Mouse (Mus musculus) neural tube, embryonic 11.5 days (tissue): ENCODE data around the gene Tcf7l1. TPM values are rescaled to one million over a fixed set of nuclear protein-coding genes. Genes with fewer than 3 reads are reported as not detected.

Experiments used
- ATAC-seq: fragments of 200-750 bp; cut with Nextera tagmentation; 2 replicates; pipeline ENCODE4 v1.8.0; 2017; ENCODE audit warnings: moderate number of reproducible peaks, mild to moderate bottlenecking, moderate TSS enrichment, moderate library complexity; ENCODE audit not compliant: insufficient read depth, low FRiP score, low TSS enrichment
- DNase-seq: peaks from one replicate; pipeline ENCODE4 v3.0.0-alpha.2; 2015; ENCODE audit warnings: low spot score
- H3K27ac ChIP-seq: fragments of 300-500 bp; sonication (generic); 2 replicates; pipeline ENCODE4 v1.5.1; 2014; ENCODE audit warnings: low read depth, mild to moderate bottlenecking, low read length
- H3K27me3 ChIP-seq: fragments of 300-500 bp; sonication (generic); 2 replicates; pipeline ENCODE4 v1.6.1; 2014; ENCODE audit warnings: mild to moderate bottlenecking, low read length, mixed read lengths; ENCODE audit not compliant: control insufficient read depth, insufficient read depth
- H3K36me3 ChIP-seq: fragments of 300-500 bp; sonication (generic); 2 replicates; pipeline ENCODE4 v1.6.1; 2014; ENCODE audit warnings: mild to moderate bottlenecking, low read length, moderate library complexity, mixed read lengths; ENCODE audit not compliant: control insufficient read depth, insufficient read depth
- H3K4me1 ChIP-seq: fragments of 300-500 bp; sonication (generic); 2 replicates; pipeline ENCODE4 v1.6.1; 2014; ENCODE audit warnings: low read length, mixed read lengths; ENCODE audit not compliant: control insufficient read depth, insufficient read depth
- H3K4me2 ChIP-seq: fragments of 300-500 bp; sonication (generic); 2 replicates; pipeline ENCODE4 v1.6.1; 2014; ENCODE audit warnings: low read depth, mild to moderate bottlenecking, moderate library complexity
- H3K4me3 ChIP-seq: fragments of 300-500 bp; sonication (generic); 2 replicates; pipeline ENCODE4 v1.5.1; 2014; ENCODE audit warnings: low read depth, low read length
- H3K9ac ChIP-seq: fragments of 300-500 bp; sonication (generic); 2 replicates; pipeline ENCODE4 v1.6.1; 2014; ENCODE audit warnings: mild to moderate bottlenecking, low read length
- H3K9me3 ChIP-seq: fragments of 300-500 bp; sonication (generic); 2 replicates; pipeline ENCODE4 v1.6.1; 2016; ENCODE audit warnings: low read length; ENCODE audit not compliant: control insufficient read depth
- WGBS: fragments of 180-500 bp; shearing (Covaris S2); extraction: QIAGEN DNeasy Blood & Tissue Kit; methylation state at CpG from one replicate; pipeline ENCODE4 v1.1.7; 2014; 5-methylcytosine and 5-hydroxymethylcytosine counted together
- polyA plus RNA-seq: library from polyadenylated mRNA; unstranded; fragments of >200 nt; fragmentation: Nextera tagmentation; extraction: Ambion mirVana; gene quantifications from 2 replicates; pipeline ENCODE4 v1.2.1, GENCODE M21; 2014

Tcf7l1 gene
- polyA plus RNA-seq, 1 experiment from 2014 or later, result 21.8 TPM

DNA sequence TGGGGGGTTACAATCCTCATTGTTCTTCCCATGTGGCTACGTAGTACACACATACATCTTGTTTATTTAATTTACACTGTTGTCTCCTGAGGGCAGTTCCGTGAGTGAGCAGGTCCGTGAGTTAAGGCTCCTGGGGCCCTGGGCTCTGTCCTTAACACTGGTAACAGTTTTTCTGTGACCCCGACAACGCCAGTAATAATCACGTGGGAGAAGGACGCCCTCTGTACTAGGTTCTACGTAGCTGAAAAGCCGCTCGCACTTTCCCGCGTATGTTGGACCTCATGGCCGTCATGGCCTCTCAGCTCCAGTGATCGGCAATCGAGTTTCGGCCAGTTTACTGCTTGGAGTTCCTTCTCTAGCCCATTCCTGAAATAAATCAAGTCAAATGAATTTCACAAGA is 6.4 kb upstream of the Tcf7l1 start:
- Histone ChIP-seq H3K27me3 (no peaks in the 10 kb centered on the region), H3K4me3 (no peak overlapping the region), H3K36me3 (no peaks in the 10 kb centered on the region), H3K4me2 (no peak overlapping the region), H3K27ac (no peak overlapping the region), H3K9me3 (no peaks in the 10 kb centered on the region), H3K4me1 (no peaks in the 10 kb centered on the region), H3K9ac (no peak overlapping the region)
- WGBS, result 44% methylated on average over 16 of the region's 16 CpGs
- no peak for DNase-seq
- no peak for ATAC-seq

DNA sequence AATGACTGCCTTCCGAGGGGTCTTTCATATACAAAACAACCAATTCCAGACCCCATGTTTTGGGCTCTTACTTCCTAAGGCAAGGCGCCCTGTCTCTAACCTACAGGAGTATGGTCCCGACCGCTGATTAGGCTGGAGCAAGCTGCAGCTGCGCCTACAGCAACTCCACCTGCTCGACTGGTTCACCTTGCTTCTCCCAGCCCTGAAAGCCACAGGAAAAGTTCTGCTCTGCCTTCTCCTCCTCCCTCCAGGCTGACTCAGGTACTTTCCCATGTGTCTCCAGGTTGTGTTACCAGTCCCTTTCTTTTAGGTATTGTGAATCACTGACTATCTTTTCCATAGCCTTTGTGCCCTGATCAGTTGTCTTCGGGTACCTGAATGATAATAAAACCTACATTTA is 5.8 kb upstream of the Tcf7l1 start:
- ATAC-seq (no peak), DNase-seq (no peak)
- H3K36me3 ChIP-seq, result no peaks in the 10 kb centered on the region
- no peak overlapping the region for H3K27ac ChIP-seq
- no peak overlapping the region for H3K4me3 ChIP-seq
- H3K9ac ChIP-seq, result no peak overlapping the region
- H3K4me1 ChIP-seq, result no peaks in the 10 kb centered on the region
- WGBS, result 36% methylated on average over 7 of the region's 7 CpGs
- H3K27me3 ChIP-seq, result no peaks in the 10 kb centered on the region
- no peak overlapping the region for H3K4me2 ChIP-seq
- H3K9me3 ChIP-seq, result no peaks in the 10 kb centered on the region

DNA sequence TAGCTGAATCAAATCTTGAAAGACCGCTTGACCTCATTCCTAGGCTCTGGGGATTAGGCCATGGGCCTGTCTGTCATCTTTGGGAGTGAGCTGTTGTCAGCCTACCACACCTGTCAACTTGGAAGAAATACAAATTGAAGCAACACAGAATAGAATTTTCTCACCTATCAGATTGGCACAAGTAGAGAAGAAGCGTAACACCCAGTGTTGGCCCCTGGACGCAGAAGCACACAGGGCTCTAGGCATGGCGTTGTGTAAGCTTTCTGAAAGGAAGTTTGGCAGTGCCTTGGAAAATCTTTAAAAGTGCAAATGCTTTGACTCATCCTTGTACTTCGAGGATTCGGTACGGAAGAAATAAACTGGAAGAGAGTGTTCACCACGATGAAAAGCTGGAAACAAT is 3.6 kb upstream of the Tcf7l1 start:
- H3K9me3 ChIP-seq, result no peaks in the 10 kb centered on the region

DNA sequence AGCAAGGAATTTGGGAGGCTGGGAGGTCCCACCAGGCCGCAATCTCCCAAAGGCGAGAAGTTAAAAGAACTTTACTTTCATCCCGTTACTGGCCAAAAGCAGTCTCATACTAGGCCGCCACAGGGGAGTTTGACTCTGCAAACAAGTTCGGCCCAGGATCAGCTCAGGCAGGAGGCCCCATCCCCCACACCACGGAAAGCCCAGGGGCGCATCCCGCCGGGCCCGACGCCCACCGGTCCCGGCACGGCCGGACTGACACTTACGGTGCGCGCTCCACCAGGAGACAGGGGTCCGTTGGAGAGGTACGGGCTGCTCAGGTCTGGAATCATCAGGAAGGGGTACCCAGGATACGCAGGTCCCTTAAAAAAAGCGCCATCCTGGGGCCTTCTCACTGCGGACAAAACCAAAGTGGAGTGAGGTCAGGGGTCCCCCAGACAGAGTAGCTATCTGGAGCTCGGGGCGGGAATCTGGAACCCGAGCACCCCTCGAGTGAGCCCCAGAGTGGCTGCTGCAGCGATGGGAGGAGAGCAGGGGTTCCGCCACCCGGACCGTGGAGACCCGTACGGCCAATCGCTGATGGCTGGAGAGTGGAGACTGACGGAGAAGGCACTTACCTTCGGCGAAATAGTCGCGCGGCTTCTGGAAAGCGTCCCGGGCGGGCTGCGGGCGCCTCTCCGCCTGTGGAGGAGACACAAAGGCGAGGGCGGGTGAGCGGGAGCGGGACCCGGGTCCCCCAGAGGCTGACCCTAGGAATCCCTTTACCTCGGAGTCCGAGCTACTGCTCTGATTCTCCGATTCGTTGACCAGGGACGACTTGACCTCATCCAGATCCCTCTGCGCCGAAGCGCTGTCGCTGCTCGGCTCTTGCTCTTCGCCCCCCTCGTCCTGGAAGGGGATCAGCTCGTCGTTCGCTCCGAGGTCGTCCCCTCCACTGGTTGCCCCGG is 834 bp downstream of the Tcf7l1 start:
- Histone ChIP-seq H3K4me3 (peak overlapping the region; percentile 84), H3K27me3 (no peaks in the 10 kb centered on the region), H3K27ac (peak overlapping the region; percentile 63; the same call in 1 of the 2 replicates), H3K4me2 (peak overlapping the region; percentile 86), H3K9me3 (no peaks in the 10 kb centered on the region), H3K36me3 (0 out of 2 replicates have a peak, but pooled peaks cover 3% of the 10 kb centered on the region), H3K4me1 (peaks cover 8% of the 10 kb centered on the region; the same call in 1 of the 2 replicates), H3K9ac (peak overlapping the region; percentile 77)
- DNase-seq (peak; percentile 67), ATAC-seq (peak; percentile 43)
- under 1% methylated on average over 69 of the region's 69 CpGs for WGBS

More for the DNA sequence above, 3.6 kb upstream of the Tcf7l1 start:
- DNase-seq (no peak), ATAC-seq (no peak)
- H3K27ac ChIP-seq, result no peak overlapping the region
- WGBS, result 91% methylated on average over 8 of the region's 8 CpGs
- no peaks in the 10 kb centered on the region for H3K27me3 ChIP-seq
- H3K4me1 ChIP-seq, result no peaks in the 10 kb centered on the region
- no peak overlapping the region for H3K9ac ChIP-seq
- H3K4me2 ChIP-seq, result no peak overlapping the region
- no peak overlapping the region for H3K4me3 ChIP-seq
- no peaks in the 10 kb centered on the region for H3K36me3 ChIP-seq

DNA sequence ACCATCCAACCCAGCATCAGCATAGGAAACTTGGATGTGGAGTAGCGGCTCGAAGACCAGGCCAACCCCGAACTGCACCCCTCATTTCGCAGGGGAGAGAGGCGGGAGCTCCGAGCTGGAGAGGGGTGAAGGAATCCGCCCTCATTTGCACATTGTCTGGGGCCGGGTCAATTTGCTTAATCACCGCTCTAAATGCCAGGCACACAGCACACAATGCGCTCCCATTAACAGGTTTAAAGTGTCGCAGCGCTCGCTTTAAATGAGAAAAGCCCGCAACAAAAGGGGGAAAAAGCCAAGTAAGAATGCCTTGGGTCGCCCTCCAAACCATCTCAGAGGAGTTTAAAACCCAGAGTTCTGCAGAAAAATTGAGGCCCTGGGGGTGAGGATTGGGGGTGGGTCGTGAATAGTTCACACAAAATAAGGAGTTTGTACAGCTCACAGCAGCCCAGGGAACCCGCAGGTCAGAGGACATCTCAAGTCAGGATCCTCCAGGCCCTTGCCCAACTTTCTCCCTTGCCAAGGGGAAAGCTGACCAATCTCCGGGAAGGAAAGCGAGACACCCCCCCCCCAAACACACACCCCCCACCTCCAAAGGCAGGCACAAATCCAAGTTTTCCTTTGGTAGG is 1.6 kb downstream of the Tcf7l1 start:
- under 1% methylated on average over 19 of the region's 19 CpGs for WGBS
- H3K27me3 ChIP-seq, result no peaks in the 10 kb centered on the region
- ATAC-seq, result no peak

DNA sequence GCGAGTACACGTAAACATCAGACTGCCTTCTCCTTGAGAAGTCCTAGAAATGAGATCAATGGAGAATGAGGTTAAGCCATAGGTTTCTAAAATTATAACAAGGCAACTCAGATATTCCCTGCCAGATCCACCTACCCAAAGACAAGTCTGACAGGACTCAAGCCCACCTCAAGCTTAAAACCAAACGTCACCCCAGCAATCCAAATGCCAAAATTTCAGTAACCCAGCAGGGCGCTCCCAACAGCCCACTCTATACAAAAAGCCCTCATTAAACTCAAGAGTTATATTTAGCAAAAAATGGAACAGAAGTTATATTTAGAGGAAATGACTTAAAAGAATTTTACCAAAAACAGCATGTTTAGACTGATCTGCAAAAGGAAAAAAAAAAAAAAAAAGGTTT is 5.3 kb downstream of the Tcf7l1 start:
- Histone ChIP-seq H3K4me2 (no peak overlapping the region), H3K36me3 (0 out of 2 replicates have a peak, but pooled peaks cover 5% of the 10 kb centered on the region), H3K4me1 (peaks cover 8% of the 10 kb centered on the region; the same call in 1 of the 2 replicates), H3K9me3 (no peaks in the 10 kb centered on the region), H3K9ac (no peak overlapping the region), H3K27ac (no peak overlapping the region), H3K4me3 (no peak overlapping the region), H3K27me3 (no peaks in the 10 kb centered on the region)
- DNase-seq, result no peak
- ATAC-seq, result no peak
- WGBS, result 94% methylated on average over 4 of the region's 4 CpGs

More for the DNA sequence above, 1.6 kb downstream of the Tcf7l1 start:
- Histone ChIP-seq H3K4me3 (peak overlapping the region; percentile 84), H3K27ac (no peak overlapping the region), H3K36me3 (0 out of 2 replicates have a peak, but pooled peaks cover 3% of the 10 kb centered on the region), H3K4me2 (peak overlapping the region; percentile 86), H3K9me3 (no peaks in the 10 kb centered on the region), H3K4me1 (peaks cover 8% of the 10 kb centered on the region; the same call in 1 of the 2 replicates), H3K9ac (peak overlapping the region; percentile 77)
- peak; percentile 53 for DNase-seq

DNA sequence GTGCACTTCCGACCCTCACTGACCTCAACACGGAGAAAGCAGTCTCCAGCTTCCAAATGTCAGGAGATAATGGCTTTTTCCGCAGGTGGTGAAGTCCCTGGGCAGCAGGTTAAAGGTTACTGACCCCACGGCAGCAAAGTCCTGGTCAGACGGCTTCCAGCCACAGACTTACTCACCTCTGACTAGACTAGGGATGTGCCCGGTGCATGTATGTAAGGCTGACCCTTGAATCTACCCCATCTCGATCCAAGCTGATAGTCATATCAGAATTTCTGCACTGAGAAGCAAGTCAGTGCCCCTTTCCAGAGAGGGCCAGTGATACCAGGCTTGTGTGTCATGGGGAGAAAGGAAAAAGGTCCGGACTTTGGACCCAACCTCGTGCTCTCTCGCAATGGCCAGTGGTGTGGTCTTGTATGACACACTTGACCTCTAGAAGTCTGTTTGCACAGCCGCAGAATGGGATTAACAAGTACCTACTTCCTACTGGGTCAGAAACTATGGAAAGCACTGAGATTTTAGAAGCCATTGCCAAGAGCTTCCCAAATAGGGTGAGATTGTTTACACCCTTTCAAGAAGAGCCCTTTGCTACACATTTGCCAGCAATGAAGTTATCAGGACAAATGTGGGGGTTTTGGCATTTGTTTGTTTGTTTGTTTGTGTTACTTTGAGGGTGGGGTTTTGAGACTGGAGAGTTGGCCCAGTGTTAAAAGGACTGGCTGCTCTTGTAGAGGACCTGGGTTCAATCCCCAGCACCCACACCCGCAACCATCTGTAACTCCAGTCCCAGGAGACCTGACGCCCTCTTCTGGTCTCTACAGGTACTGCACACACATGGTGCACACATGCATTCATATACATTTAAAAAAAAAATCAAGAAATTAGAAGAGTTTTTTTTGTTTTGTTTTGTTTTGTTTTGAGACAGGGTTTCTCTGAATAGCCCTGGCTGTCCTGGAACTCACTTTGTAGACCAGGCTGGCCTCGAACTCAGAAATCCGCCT is 10.0 kb downstream of the Tcf7l1 start:
- H3K4me2 ChIP-seq, result no peak overlapping the region
- no peak overlapping the region for H3K4me3 ChIP-seq
- no peaks in the 10 kb centered on the region for H3K27me3 ChIP-seq
- WGBS, result 88% methylated on average over 15 of the region's 15 CpGs
- DNase-seq (no peak), ATAC-seq (no peak)
- no peaks in the 10 kb centered on the region for H3K4me1 ChIP-seq
- H3K9me3 ChIP-seq, result no peaks in the 10 kb centered on the region
- 0 out of 2 replicates have a peak, but pooled peaks cover 5% of the 10 kb centered on the region for H3K36me3 ChIP-seq
- no peak overlapping the region for H3K9ac ChIP-seq
- no peak overlapping the region for H3K27ac ChIP-seq

DNA sequence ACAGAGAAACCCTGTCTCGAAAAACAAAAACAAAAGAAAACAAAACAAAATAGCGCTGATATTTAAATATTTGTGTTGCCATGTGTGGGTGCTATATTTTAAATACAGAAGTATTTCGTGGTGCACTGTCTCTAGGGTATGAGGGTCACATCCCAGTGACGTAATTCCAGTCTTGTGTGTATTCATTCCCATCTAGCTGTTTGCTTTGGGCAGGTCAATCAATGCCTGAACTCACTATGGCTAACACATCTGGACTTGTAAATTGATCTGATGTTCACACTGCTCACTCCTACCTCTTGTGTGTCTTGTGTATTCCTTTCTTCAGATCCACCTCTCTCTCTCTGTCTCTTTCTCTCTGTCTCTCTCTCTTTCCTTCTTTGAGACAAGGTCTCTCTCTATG is 11.8 kb downstream of the Tcf7l1 start:
- DNase-seq (no peak), ATAC-seq (no peak)
- 0 out of 2 replicates have a peak, but pooled peaks cover 2% of the 10 kb centered on the region for H3K36me3 ChIP-seq
- no peaks in the 10 kb centered on the region for H3K4me1 ChIP-seq
- no peak overlapping the region for H3K4me3 ChIP-seq
- H3K9me3 ChIP-seq, result no peaks in the 10 kb centered on the region
- H3K27me3 ChIP-seq, result no peaks in the 10 kb centered on the region
- no peak overlapping the region for H3K4me2 ChIP-seq
- no peak overlapping the region for H3K27ac ChIP-seq
- H3K9ac ChIP-seq, result no peak overlapping the region
- 88% methylated on average over 4 of the region's 4 CpGs for WGBS
